20 mouse cellular contexts compared by ENCODE assay signal in the genomic region with DNA sequence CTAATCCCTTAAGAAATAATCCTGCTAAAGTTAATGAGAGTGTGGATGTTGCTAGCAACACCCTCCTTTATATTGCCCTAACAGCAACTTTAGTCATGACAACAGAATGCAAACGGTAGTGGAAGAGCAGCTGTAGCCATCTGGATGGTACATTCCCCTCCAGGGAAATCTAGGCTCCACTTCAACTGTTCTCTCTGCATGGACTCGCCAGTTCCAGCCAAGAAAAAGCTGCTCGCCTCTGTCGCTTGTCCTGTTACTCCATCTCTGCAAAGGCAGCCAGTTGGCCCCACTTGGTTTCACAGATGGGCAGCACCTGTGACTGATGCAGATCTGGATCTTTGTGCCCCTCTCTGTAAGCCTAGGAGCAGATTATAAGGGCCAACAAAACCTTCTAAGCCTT. TPM values are rescaled to one million over a fixed set of nuclear protein-coding genes. Genes with fewer than 3 reads are reported as not detected.
DNase-seq lines count a peak whose midpoint lies in the region; ATAC-seq and TF ChIP-seq lines count a peak whose summit lies in the region.
"Had no signal": no experiment of that assay in that cellular context is flagged by ENCODE, and none has a peak within 500 bp of the region (broad histone marks: within the 10 kb centered on the region; RNA-seq: fewer than 3 reads in every experiment).

No protein-coding gene starts in this region.

- no peak for ATAC-seq in liver, embryonic 11.5 days (replicated peaks; ENCODE audit: low FRiP score)
- ATAC-seq: CD4-positive, CD25-positive, alpha-beta regulatory T cell, adult 4 months had no signal

- no peaks in the 10 kb centered on the region for H3K79me2 ChIP-seq in heart, adult 2 months (replicated peaks; ENCODE audit: control insufficient read depth, insufficient read depth, low read length)

- no peaks in the 10 kb centered on the region for H3K36me3 ChIP-seq in heart, adult 2 months (ENCODE audit: control insufficient read depth, insufficient read depth, low read length)
- no peaks in the 10 kb centered on the region for H3K36me3 ChIP-seq in heart, embryonic 10.5 days
- H3K36me3 ChIP-seq in liver, embryonic 11.5 days (ENCODE audit: control insufficient read depth, insufficient read depth, low read length) = no peaks in the 10 kb centered on the region
- H3K36me3 ChIP-seq: hindbrain, embryonic 12.5 days; kidney, embryonic 15.5 days; liver, embryonic 15.5 days had no signal

- H3K9me3 ChIP-seq in heart, embryonic 10.5 days = no peaks in the 10 kb centered on the region
- H3K9me3 ChIP-seq in liver, embryonic 11.5 days (ENCODE audit: control insufficient read depth, low read length) = no peaks in the 10 kb centered on the region
- H3K9me3 ChIP-seq: hindbrain, embryonic 12.5 days; kidney, embryonic 15.5 days; liver, embryonic 15.5 days had no signal

- TF ChIP-seq CTCF in heart, adult 2 months (IDR thresholded peaks at IDR 0.05) = no peak

- H3K27me3 ChIP-seq in heart, adult 2 months (ENCODE audit: control insufficient read depth, insufficient read depth, low read length) = no peaks in the 10 kb centered on the region
- no peaks in the 10 kb centered on the region for H3K27me3 ChIP-seq in heart, embryonic 10.5 days (ENCODE audit: insufficient read depth, poor library complexity, severe bottlenecking)
- H3K27me3 ChIP-seq in liver, embryonic 11.5 days (replicated peaks; ENCODE audit: control insufficient read depth, insufficient read depth, low read length) = no peaks in the 10 kb centered on the region
- H3K27me3 ChIP-seq: hindbrain, embryonic 12.5 days; liver, embryonic 15.5 days had no signal

- H3K4me1 ChIP-seq in heart, adult 2 months (ENCODE audit: control insufficient read depth, insufficient read depth, low read length) = no peaks in the 10 kb centered on the region
- H3K4me1 ChIP-seq in heart, embryonic 10.5 days = no peaks in the 10 kb centered on the region
- H3K4me1 ChIP-seq in liver, embryonic 11.5 days (replicated peaks; ENCODE audit: control insufficient read depth, insufficient read depth, low read length) = no peaks in the 10 kb centered on the region
- H3K4me1 ChIP-seq: hindbrain, embryonic 12.5 days; kidney, embryonic 15.5 days; liver, embryonic 15.5 days had no signal

- no peak for TF ChIP-seq EP300 in heart, adult 2 months (IDR thresholded peaks at IDR 0.05; ENCODE audit: insufficient read depth, low read depth, low read length)

- intact Hi-C loops in heart, adult 2 months (cut with DNase I) = no loop called here
- intact Hi-C loops in left cerebral cortex, postnatal 4 days (cut with DNase I) = no loop called here
- intact Hi-C loops in heart, postnatal 14 days (cut with DNase I) = no loop called here

- H3K4me2 ChIP-seq in liver, embryonic 11.5 days = no peak overlapping the region
- H3K4me2 ChIP-seq: hindbrain, embryonic 12.5 days; kidney, embryonic 15.5 days; liver, embryonic 15.5 days; midbrain, embryonic 11.5 days had no signal

- DNase-seq in heart, adult 2 months = peak; percentile 21 to 24
- DNase-seq in heart, embryonic 10.5 days (ENCODE audit: low spot score) = no peak
- DNase-seq in left cerebral cortex, postnatal 4 days = peak; percentile 61
- DNase-seq in left cerebral cortex, adult 8-10 months (ENCODE audit: low spot score in 2 of 2) = no peak
- DNase-seq in heart, postnatal 14 days = peak; percentile 8 to 18
- peak; percentile 34 for DNase-seq in lung, postnatal 10 days
- DNase-seq in liver, embryonic 11.5 days (ENCODE audit: low spot score) = no peak
- DNase-seq: cerebellum, adult 18-20 months; embryo, embryonic 11 days; thymus, postnatal 14 days had no signal

- H3K27ac ChIP-seq in heart, adult 2 months = no peak overlapping the region
- no peak overlapping the region for H3K27ac ChIP-seq in heart, embryonic 10.5 days
- H3K27ac ChIP-seq in liver, embryonic 11.5 days (ENCODE audit: low read depth, low read length) = no peak overlapping the region
- H3K27ac ChIP-seq: hindbrain, embryonic 12.5 days; kidney, embryonic 15.5 days; liver, embryonic 15.5 days had no signal

- 48% methylated on average over 4 of the region's 4 CpGs for WGBS in heart, adult 2 months
- WGBS in heart, embryonic 10.5 days = 54% methylated on average over 4 of the region's 4 CpGs
- WGBS in liver, embryonic 11.5 days = 79% methylated on average over 4 of the region's 4 CpGs

- H3K4me3 ChIP-seq in heart, adult 2 months = no peak overlapping the region
- H3K4me3 ChIP-seq in heart, embryonic 10.5 days = no peak overlapping the region
- no peak overlapping the region for H3K4me3 ChIP-seq in liver, embryonic 11.5 days (ENCODE audit: low read depth, low read length)
- H3K4me3 ChIP-seq: hindbrain, embryonic 12.5 days; kidney, embryonic 15.5 days; liver, embryonic 15.5 days had no signal

- no peak overlapping the region for H3K9ac ChIP-seq in heart, adult 2 months (ENCODE audit: low read depth, low read length)
- H3K9ac ChIP-seq in liver, embryonic 11.5 days (ENCODE audit: low read depth, low read length) = no peak overlapping the region
- H3K9ac ChIP-seq: hindbrain, embryonic 12.5 days; kidney, embryonic 15.5 days; liver, embryonic 15.5 days had no signal

- no peak for TF ChIP-seq POLR2A in heart, adult 2 months (IDR thresholded peaks at IDR 0.05; ENCODE audit: insufficient read depth, low read depth, low read length)

RNA-seq across cellular contexts. Expression of a gene that starts 45.0 kb away (rescaled TPM):
- total RNA-seq in heart, adult 2 months (2021) = not detected
- polyA plus RNA-seq in heart, adult 2 months (2012; rRNA removed) = not detected in 2 replicates
- polyA plus RNA-seq in heart, embryonic 10.5 days (2016; fragmentation: Nextera tagmentation; extraction: Ambion mirVana) = not detected in 2 replicates
- total RNA-seq in left cerebral cortex, postnatal 4 days (2021) = not detected
- total RNA-seq in left cerebral cortex, adult 8-10 months (2022) = not detected
- not detected for total RNA-seq in heart, postnatal 14 days (2021)
- not detected in 2 replicates for polyA plus RNA-seq in liver, embryonic 11.5 days (2014; fragmentation: Nextera tagmentation; extraction: Ambion mirVana)
- total RNA-seq: gastrocnemius, postnatal 4 days; layer of hippocampus, postnatal 14 days had no signal
- polyA plus RNA-seq: CD4-positive, CD25-positive, alpha-beta regulatory T cell, adult 4 months; hindbrain, embryonic 12.5 days; kidney, embryonic 15.5 days; limb, embryonic 11.5 days; liver, embryonic 15.5 days; midbrain, embryonic 11.5 days; neural tube, embryonic 11.5 days; stomach, embryonic 14.5 days had no signal

RNA-seq across cellular contexts. Expression of a gene that starts 48.0 kb away (rescaled TPM):
- not detected for total RNA-seq in heart, adult 2 months (2021)
- not detected in 2 replicates for polyA plus RNA-seq in heart, adult 2 months (2012; rRNA removed)
- polyA plus RNA-seq in heart, embryonic 10.5 days (2016; fragmentation: Nextera tagmentation; extraction: Ambion mirVana) = not detected in 2 replicates
- total RNA-seq in left cerebral cortex, postnatal 4 days (2021) = not detected
- not detected for total RNA-seq in left cerebral cortex, adult 8-10 months (2022)
- not detected for total RNA-seq in heart, postnatal 14 days (2021)
- not detected in 2 replicates for polyA plus RNA-seq in liver, embryonic 11.5 days (2014; fragmentation: Nextera tagmentation; extraction: Ambion mirVana)
- total RNA-seq: gastrocnemius, postnatal 4 days; layer of hippocampus, postnatal 14 days had no signal
- polyA plus RNA-seq: CD4-positive, CD25-positive, alpha-beta regulatory T cell, adult 4 months; hindbrain, embryonic 12.5 days; kidney, embryonic 15.5 days; limb, embryonic 11.5 days; midbrain, embryonic 11.5 days; neural tube, embryonic 11.5 days; stomach, embryonic 14.5 days had no signal

RNA-seq across cellular contexts. Expression of a gene that starts 49.0 kb away (rescaled TPM):
- total RNA-seq in heart, adult 2 months (2021) = not detected
- not detected in 2 replicates for polyA plus RNA-seq in heart, adult 2 months (2012; rRNA removed)
- not detected in 2 replicates for polyA plus RNA-seq in heart, embryonic 10.5 days (2016; fragmentation: Nextera tagmentation; extraction: Ambion mirVana)
- total RNA-seq in left cerebral cortex, postnatal 4 days (2021) = not detected
- not detected for total RNA-seq in left cerebral cortex, adult 8-10 months (2022)
- total RNA-seq in heart, postnatal 14 days (2021) = not detected
- polyA plus RNA-seq in liver, embryonic 11.5 days (2014; fragmentation: Nextera tagmentation; extraction: Ambion mirVana) = 0.90 and 1.1 TPM in 2 replicates
- total RNA-seq: layer of hippocampus, postnatal 14 days had no signal
- polyA plus RNA-seq: CD4-positive, CD25-positive, alpha-beta regulatory T cell, adult 4 months; hindbrain, embryonic 12.5 days; kidney, embryonic 15.5 days; midbrain, embryonic 11.5 days; stomach, embryonic 14.5 days had no signal

Comparison
In these comparisons a context has a peak if more than half of its experiments do, and no peak if none do; other contexts are left out.
1. DNase-seq: peak in heart, adult 2 months (2 of 2), left cerebral cortex, postnatal 4 days (single experiment), heart, postnatal 14 days (2 of 2) and lung, postnatal 10 days (single experiment); none in heart, embryonic 10.5 days (single experiment), left cerebral cortex, adult 8-10 months (0 of 2) and liver, embryonic 11.5 days (single experiment).